Mouse (Mus musculus): ENCODE data around the gene Usp32.

Usp32 gene

DNA sequence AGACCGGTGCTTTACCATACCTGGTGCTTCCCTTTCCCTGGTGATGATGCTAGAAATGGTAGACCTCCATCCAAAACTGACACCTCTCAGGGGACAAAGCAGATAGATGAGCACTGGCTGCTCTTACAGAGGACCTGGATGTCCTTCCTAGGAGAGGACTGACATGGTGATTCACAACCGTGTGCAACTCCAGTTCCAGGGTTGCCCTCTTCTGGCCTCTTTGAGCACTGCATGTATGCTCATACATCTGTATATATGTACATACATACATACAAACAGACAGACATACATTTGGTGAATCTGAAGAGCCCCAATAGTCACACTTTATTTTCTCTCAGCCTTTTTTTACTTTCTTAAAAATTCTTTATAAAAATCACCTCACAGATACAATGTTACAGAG is 161.8 kb downstream of the Usp32 start:
- DNase-seq, result no peak

DNA sequence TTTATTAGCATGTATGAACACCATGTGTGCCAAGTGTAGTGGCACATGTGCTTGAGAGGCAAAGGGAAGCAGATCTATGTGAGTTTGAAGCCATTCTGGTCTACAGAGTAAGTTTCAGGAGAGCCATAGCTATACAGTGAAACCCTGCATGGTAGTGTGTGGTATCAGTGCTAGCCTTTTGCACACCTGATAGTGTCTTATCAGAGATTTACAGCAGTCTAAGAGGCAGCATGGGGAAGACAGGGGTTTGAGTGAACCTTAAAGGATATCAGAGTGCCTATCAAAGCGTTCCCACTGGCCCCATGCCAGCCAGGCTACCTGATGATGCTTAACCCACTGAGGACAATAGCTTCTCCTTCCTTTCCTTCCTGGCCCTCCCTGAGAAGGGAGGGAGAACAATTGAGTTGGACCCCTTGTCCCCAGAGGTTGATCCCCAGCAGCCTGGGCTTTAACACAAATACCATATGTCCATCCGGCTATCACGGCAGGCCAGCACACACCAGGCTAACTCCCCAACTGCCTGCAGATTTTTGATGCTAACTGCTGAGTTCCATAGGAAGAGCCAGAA is 162.5 kb downstream of the Usp32 start:
- no peak for DNase-seq

DNA sequence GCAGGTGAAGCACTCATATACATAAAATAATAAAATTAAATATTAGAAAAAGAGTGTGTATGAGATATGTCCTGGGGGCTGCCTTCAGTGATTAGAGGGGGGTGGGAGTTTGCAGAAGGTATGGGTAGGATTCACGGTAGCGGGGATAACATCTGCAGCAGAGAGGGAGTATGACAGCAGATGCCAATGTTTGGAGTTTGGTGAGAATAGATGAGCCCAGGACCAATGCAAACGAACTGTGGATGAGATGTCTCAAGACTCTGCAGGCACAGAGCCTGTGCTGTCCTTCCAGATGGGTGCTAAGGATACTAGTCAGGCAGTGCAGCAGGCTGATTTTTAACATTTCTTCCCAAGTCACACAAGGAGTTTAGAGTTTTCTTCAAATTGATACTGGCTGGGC is 163.3 kb downstream of the Usp32 start:
- DNase-seq, result no peak

DNA sequence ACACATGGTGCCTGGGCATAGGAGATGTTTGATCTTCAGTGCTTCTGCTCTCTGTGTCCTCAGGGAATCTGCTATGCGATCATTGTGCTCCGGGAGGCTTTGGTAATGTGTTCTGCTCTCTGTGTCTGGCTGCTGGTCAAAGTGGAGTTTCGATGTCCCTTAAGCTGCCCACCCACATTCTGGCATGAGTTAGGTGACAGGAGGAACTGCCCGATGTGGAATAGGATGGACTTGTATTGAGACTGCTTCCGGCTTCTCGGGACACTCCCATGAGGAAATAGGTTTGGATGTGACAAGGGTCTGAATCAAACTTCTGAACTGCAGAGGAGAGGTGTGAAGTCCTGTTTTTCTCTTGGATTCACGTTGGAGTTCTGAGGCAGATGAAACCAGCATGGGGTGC is 165.4 kb downstream of the Usp32 start:
- DNase-seq, result no peak

DNA sequence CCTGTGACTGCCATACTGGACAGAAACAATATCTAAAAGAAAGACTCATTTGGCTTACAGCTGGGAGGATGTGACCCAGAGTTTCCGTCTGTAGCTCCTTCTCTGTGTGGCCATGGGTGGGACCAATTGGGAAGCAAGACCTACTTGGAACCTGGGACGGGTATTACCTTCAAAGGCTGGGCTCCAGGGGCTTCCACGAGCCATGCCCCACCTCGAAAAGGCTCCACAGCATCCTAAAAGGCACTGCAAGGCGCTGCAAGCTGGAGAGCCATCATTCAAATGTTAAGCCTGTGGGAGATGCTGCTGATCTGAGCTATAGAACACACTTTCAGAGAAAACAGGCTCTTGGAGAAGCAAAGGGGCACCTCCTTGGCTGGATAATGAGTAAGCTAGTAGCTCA is 166.3 kb downstream of the Usp32 start:
- DNase-seq, result no peak

DNA sequence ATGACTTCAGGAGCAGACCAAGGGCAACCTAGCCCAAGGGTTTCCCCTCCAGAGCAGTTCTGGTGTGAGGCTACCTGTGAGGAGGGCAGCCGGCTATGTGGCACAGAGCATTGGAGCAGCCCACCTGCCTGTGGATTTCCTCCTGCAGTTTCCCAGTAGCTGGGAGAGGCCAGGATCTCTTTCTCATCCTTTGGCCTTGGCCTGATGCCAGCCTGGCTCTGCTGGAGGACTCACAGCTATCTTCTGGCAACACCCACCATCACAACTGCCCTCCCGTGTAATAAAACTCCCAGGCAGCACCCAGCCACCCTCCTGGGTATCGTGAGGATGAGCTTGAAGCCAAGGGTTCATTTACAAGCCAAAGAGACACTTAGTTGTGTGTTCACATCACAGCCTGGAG is 167.9 kb downstream of the Usp32 start:
- DNase-seq, result peak; percentile 47

DNA sequence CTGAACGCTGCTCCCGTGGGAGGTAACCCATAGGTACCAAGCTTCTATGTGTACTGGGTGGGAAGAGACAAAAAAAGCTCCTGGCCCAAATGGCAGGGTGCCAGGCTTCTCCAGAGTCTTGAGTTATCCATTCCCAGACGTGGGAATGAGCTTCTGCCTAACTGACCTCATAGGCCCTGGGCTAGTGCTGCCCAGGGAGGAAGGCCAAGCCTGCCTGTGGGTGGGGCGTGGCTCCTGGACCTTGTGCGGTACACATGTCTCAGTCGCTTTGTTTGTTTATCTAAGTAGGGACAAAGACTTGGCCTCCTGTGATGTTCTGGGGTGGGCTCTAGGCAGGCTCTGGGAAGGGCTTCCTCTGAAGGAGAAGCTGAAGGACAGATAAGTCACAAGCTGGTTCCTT is 171.2 kb downstream of the Usp32 start:
- peak; percentile 53 for DNase-seq

DNA sequence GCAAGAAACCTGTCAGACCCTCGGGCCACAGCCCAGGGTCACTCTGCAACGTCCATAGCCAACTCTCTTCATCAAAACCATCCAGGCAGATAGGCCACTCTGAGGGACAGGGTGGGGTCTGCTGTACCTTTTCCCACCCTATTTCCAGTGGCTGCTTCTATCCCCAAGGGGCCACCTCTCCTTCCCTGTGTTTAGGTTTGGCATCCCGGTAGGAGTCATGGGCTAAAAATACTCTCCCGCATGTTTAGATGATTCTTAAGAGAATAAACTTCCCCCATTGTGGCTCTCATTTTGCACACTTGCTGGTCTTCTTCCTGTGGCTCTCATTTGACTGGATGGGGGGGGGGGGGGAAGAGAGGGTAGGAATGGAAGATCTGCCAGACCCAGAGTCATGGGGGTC is 171.7 kb downstream of the Usp32 start:
- DNase-seq, result peak; percentile 28

DNA sequence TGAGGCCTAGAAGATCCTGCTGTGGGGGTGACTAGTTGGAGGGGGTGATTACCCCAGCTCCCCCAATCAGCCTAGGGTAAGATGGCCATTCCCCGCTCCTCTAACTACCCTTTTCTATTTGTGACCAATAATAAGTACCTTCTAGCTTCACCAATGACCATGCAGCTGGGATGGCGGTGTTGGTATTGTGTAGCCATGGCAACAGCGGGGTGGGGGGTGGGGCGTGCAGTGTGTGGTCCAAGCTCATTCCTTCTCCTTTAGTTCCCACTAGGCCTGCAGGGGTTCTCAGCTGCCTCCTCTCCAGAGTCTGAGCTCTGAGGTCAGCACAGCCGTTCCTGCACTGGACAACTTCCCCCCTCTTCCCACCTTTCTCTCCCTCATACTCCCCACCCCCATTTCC is 172.8 kb downstream of the Usp32 start:
- no peak for DNase-seq

DNA sequence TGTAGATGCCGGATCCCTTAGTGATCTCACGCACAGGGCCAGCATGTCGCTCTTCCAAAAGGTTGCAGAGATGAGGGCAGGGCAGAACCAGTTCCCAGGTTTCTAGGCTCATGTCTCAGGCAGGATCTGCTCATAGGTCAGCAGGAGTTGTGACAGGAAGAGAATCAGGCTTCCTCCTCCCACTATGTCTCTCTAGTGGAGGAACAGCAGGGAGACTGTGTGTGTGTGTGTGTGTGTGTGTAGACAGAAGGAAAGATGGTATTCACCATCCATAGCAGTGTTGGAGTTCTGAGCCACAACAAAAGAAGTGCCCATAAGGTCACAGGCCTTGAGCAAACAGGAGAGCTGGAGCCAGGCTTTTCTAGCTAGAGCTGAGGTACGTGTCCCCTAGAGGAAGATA is 173.3 kb downstream of the Usp32 start:
- DNase-seq, result no peak

DNA sequence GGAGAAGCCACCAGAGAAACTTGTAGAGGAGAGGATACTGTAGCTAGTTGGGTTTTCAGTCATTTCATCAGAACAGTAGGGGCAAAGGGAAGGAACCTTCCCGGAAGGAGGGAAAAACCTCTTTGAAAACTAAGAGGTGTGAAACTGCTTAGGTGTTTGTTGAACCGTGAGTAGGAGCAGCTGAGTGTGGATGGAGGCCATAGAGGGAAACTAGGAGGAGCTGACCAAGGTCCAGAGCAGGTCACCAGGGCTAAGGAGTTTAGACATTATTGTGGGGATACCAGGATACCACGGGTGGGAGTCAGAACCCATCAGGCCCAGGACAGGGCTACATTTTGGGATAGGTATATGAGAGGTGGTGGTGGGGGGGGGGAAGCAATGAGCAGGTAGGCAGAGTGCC is 176.4 kb downstream of the Usp32 start:
- no peak for DNase-seq

DNA sequence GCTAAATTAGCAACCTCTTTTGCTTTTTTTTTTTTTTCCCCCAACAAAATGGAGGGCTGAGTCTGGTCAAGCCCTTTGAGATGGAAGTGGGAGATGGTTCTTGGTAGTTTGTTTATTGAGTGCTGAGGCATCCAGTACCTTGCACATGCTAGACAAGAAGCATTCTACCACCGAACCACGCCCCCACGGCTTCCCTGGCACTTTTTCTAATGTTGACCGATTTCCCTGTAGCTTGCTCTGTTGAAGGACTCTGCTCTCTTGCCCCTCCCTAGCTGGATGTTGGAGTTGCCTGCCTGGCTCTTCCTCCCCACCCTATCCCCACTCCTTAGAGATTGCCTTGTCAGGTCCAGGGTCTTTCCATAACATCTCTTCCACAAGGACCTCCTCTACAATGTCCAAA is 177.4 kb downstream of the Usp32 start:
- no peak for DNase-seq

DNA sequence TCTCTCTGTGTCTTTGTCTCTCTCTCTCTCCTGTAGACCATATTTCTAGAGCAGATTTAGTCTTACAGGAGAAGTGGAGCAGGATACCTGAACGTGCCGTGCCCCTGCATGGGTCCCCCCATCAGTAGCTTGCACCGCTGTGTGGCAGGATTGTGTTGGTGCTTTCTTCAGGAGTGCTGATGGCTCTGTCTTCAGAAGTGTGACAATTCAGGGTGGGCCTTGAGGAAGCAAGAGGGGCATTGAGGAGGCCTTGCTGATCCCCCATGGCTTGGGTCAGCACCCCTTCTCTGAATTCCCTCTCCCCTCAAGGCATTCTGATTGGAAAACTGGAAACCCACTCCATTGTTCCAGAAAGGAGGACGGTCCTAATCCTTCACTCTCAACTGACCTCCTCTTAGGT is 178.4 kb downstream of the Usp32 start:
- DNase-seq, result peak; percentile 43

DNA sequence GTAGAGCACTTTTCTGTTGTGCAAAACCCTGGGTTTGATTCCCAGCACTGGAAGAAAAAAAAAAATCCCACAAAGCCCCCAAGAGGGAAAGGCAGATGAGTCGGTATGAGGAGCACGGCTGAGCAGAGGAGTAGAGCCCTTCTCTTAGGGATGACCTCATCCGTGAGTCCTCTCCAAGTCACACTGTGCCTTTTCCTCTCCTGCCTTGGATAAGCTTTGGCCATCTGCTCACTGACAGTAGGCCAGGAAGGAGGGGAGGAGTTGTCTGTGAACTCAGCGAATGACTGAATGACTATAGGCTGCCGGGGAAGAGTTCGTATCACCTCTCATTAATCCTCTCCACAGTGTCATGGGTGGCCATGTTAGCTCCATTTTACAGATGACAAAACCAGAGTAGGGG is 179.2 kb downstream of the Usp32 start:
- DNase-seq, result peak; percentile 94

DNA sequence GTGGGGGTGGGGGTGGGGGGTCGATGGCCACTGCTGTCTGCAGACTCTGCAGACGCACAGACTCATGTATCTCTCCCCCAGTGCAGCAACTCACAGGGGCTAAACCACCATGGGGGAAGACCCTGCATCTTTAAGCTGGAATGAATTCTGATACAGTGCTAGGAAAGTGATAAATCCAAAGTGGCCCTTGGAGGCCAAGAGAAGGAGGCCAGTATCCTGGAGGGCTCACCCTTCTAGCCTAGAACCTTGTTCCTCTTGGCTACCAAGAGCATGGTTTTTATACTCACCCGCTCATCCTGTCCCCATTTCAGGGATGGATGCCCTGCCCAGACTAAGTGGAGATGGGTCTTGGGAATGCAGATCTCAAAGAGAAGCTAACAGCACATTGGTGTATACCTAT is 179.7 kb downstream of the Usp32 start:
- peak; percentile 54 for DNase-seq

DNA sequence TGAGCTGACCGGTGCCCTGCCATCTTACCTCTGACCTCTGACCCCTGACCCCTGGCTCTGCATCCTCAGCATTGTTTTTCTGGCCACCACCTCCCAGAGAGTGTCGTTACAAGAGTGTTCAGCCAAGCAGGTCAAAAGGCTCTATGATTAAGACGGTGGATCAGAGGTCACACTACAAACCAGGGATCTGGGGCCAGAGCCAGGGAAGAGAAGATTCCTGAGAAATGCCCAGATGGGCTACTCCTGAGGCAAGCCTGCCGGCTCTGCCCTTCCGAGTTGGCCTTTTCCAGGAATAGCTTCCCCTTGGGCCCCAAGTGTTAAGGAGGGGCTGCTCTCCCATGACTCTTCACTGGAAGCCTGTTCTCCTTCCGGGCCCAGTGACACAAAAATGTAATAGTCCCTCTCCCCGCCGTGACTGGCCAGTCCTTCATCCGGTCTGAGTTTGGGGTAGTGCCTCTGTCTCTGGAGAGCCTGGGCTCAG is 180.2 kb downstream of the Usp32 start:
- DNase-seq, result peak; percentile 82

DNA sequence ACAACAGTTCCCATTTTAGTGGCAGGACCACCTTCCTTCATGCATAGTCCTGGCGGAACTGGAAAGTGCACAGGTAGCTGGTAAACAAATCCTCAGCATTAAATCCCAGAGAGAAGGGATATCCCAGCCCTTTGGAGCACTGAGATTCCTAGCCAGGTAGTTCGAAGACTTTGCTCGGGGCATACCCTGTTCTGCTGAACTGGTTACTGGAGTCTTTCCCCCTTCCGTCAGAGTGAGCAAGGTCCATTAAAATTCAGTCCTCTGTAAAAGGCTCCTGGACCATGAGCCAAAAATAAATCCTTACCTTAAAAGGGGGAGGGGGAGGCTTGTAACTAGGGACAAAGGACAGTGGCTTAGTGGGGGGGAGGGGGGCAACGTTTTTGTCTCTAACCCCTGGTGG is 180.8 kb downstream of the Usp32 start:
- DNase-seq, result peak; percentile 31

DNA sequence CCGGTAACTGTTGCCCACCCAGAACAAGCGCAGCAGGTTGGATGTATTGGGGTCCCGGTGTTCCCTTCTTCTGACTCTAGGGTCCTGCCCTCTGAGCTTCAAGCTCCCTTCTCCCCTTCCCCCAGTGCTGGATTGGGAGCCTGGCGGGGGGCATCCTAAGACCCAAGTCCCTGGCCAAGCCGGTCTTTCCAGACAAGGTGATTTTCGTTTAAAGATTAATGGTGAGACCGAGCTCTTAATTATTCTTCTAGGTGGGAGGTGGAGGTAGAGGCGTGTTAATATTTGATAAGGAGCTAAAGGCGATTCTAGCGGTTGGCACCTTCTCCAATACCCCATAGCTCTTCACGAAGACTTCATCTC is 181.7 kb downstream of the Usp32 start:
- DNase-seq, result no peak

DNA sequence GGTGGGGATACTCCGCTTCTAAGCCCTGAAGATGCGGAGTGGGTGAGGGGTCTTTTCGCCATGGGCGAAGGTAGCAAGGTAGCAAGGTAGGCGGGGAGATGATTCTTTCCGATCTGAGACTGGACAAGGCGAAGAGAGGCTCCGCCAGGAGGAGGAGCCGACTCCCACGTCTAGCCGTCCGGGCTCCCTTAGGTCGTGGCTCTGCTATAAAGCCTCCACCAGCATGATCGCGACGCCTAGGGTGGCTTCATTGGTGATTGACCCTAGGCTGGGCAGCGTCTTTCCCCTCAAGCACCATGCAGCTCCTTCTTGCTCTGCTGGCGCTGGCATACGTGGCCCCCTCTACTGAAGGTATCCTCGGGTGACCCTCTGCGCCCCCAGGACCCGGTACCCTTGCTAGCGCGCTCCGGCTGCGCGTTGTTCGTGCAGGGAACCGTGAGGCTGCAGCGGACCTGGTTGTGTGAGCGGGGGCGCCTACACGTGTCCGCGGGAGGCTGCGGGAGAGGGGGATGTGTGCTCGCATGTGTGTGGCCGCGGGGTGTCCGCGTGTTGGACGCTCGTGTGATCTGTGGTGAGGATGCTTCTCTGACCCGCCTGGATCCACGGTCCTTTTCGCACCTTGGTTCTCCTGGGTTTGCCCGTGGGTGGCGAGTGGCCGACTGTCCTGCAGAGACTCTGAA is 182.2 kb downstream of the Usp32 start, which contains the start of gene Car4:
Gene Car4, plus strand, starts transcription at position 196 of the 680 bp plus-strand sequence.
- DNase-seq, result peak; percentile 81

DNA sequence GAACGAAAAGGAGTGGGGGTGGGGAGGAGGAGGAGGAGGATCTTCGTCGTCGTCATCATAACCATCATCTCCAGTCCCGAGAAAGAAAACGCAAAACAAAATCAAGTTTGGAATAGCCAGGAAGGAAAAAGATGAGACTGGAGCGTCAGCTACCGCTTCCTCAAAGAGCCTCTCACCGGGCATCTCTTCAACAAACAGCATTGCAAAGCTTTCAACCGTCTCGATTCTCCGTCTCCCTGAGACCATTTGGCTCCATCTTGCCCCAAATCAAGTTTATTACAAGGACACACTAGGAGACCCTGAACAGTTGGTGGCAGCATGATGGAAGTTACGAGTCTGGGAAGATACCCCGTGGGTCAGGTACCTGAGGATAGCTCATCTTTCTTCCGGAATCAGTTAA is 182.8 kb downstream of the Usp32 start:
- no peak for DNase-seq

DNA sequence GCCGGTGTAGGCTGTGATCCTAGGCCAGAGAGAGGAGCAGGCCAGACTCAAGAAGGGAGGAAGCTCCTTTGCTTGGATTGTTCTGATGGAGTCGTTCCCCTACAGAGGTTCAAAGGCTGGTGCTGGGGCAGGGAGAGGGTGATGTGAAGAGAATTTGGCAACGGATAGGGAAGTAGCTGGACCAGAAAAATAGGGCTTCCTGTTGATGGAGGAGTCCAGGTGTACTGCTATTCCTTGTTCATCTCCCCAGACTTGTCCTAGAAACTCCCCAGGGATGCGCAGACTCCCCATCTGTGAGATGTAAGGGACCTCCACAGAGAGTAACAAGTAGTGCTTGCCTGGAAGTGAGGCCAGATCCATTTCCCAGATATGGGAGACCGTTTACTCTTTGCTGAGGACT is 183.6 kb downstream of the Usp32 start:
- DNase-seq, result peak; percentile 38

DNA sequence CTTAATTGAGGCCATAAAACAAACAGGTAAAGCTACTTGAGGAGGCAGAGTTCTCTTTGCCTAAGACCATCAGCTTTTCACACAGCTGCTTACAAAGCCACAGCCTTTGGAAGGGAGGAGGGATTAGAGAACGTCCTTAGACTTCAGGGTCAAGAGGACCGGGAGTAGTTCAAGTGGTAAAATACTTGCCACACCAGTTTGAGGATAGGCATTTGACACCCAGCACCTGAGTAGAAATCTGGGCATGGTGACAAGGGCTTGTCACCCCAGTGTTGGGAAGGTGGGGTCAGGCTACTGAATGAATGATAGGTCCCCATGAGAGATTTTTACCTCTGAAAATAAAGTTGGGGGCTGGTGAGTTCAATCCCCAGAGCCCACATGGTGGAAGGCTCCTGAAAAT is 187.3 kb downstream of the Usp32 start:
- DNase-seq, result no peak

DNA sequence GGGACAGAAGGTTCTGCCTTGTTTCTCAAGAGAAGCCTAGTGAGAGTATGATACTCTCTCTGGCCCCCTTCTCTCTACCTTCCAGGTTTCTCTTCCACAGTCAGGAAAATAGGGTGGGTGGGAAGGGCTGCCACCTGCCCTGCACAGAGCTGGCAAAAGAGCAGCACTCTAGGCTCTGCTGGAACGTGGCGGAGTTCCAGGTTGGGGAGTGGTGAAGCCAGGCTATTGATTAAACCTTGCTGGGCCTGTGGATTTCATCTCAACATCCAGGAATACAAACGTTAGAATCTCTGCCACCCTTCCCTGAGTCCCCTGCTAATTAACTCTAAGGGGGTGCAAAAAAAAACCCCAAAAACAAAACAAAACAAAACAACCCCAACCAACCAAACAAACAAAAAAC is 191.4 kb downstream of the Usp32 start:
- no peak for DNase-seq

DNA sequence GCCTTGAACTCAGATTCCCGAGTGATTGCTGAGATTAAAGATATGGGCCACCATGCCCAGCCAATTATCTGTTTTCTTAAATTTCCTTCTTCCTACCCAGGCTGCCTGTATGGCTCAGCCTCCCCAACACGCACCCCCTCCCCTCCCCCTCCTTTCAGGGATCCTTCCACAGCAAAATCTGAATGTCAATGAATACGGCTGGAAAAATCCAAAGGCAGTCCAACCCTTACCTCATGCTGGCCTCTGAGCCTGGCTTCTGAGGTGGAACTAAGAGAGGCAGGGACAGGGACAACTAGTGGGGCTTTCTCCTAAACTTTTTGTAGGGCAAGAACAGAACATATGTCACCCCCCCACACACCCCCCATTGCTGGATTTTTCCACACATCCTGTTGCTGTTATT is 191.8 kb downstream of the Usp32 start:
- no peak for DNase-seq

DNA sequence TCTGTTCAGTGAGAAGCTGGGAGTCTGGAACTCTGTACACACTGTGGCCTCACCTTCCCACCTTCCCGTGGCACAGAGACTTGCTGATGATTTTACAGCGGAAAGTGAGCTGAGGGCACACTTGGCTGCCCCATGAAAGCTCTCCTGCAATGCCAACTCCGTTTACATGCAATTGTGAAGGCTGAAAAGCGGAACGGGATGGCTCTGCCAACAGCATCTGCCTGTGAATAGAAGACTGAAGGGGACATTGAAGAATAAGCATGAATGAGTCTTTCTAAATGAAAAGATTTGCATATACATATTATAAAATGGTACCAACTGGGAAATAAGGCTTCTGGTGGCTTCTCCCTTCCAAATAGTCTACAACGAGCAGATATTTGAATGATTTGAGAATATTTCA is 192.8 kb downstream of the Usp32 start:
- no peak for DNase-seq
